Mouse (Mus musculus): ENCODE data around the gene Trip4.

GRCm38 (mm10) chr9:65794313-65794712, 114.3 kb downstream of the Trip4 start:
- no peak for TF ChIP-seq CHD2 (IDR thresholded peaks at IDR 0.05; ENCODE audit: low read depth, low read length)
- TF ChIP-seq ZNF384 (IDR thresholded peaks at IDR 0.05; ENCODE audit: low read depth, low read length) = no peak

Measured in ES-E14 (cell line).